Comparison of ENCODE assay signal across 20 mouse cellular contexts in the genomic region with DNA sequence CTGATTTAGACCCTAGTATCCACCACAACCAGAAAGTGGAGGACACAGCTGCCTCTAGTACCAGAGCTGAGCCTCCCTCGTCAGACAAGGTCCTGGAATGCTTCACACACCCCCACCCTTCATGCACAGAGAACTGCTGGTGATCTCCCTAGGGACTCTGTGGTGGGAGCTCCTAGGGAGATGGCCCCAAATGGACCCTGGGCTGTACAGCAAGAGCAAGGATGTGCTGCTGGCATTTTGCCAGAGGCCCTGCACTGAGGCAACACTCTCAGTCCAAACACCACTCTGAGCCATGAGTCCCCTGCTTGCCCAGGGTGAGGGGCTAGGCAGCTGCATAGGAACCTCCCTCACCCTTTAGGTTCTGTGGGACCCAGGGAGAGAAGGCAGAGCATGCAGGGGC.
DNase-seq lines count a peak whose midpoint lies in the region; ATAC-seq and TF ChIP-seq lines count a peak whose summit lies in the region.
"Had no signal": no experiment of that assay in that cellular context is flagged by ENCODE, and none has a peak within 500 bp of the region (broad histone marks: within the 10 kb centered on the region; RNA-seq: fewer than 3 reads in every experiment).

No protein-coding gene starts in this region.

- 38% methylated on average over 1 of the region's 1 CpGs for WGBS in intestine, embryonic 15.5 days
- 30% methylated on average over 1 of the region's 1 CpGs for WGBS in intestine, postnatal 0 days
- whole genome bisulfite sequencing in limb, embryonic 12.5 days: 52% methylated on average over 1 of the region's 1 CpGs
- 41% methylated on average over 1 of the region's 1 CpGs for WGBS in limb, embryonic 10.5 days

- ATAC-seq in intestine, embryonic 15.5 days: peak; percentile 38
- ATAC-seq in intestine, postnatal 0 days: no peak
- no peak; the same call in 1 of the 2 replicates for ATAC-seq in limb, embryonic 12.5 days (ENCODE audit: insufficient number of reproducible peaks, insufficient read depth, low FRiP score, low TSS enrichment, low read depth)
- ATAC-seq: Patski had no signal

- H3K4me3 ChIP-seq in intestine, embryonic 15.5 days (replicated peaks): no peak overlapping the region
- H3K4me3 ChIP-seq in intestine, postnatal 0 days (ENCODE audit: low read depth, low read length): no peak overlapping the region
- no peak overlapping the region for H3K4me3 ChIP-seq in limb, embryonic 12.5 days (replicated peaks)
- no peak overlapping the region for H3K4me3 ChIP-seq in limb, embryonic 10.5 days
- H3K4me3 ChIP-seq: kidney, embryonic 15.5 days; limb, embryonic 13.5 days; liver, embryonic 15.5 days; megakaryocyte, embryonic 14.5 days; neural tube, embryonic 13.5 days had no signal

- no peaks in the 10 kb centered on the region for H3K36me3 ChIP-seq in intestine, embryonic 15.5 days
- no peaks in the 10 kb centered on the region for H3K36me3 ChIP-seq in intestine, postnatal 0 days (ENCODE audit: control insufficient read depth, insufficient read depth)
- no peaks in the 10 kb centered on the region for H3K36me3 ChIP-seq in limb, embryonic 12.5 days
- no peaks in the 10 kb centered on the region for H3K36me3 ChIP-seq in limb, embryonic 10.5 days
- H3K36me3 ChIP-seq: heart, embryonic 10.5 days; kidney, embryonic 15.5 days; limb, embryonic 13.5 days; liver, embryonic 15.5 days; neural tube, embryonic 13.5 days had no signal

- H3K27me3 ChIP-seq in intestine, embryonic 15.5 days (replicated peaks): no peaks in the 10 kb centered on the region
- H3K27me3 ChIP-seq in intestine, postnatal 0 days (replicated peaks; ENCODE audit: control insufficient read depth, insufficient read depth, low read length): no peaks in the 10 kb centered on the region
- H3K27me3 ChIP-seq in limb, embryonic 12.5 days: no peaks in the 10 kb centered on the region
- H3K27me3 ChIP-seq in limb, embryonic 10.5 days (ENCODE audit: low read depth, poor library complexity, severe bottlenecking): peaks cover 4% of the 10 kb centered on the region; the same call in 1 of the 2 replicates
- H3K27me3 ChIP-seq: kidney, embryonic 15.5 days; limb, embryonic 13.5 days; liver, embryonic 15.5 days had no signal

- TF ChIP-seq CTCF in intestine, postnatal 0 days (IDR thresholded peaks at IDR 0.05; ENCODE audit: low read depth): no peak

- H3K9me3 ChIP-seq in intestine, embryonic 15.5 days: no peaks in the 10 kb centered on the region
- H3K9me3 ChIP-seq in intestine, postnatal 0 days (ENCODE audit: control insufficient read depth): no peaks in the 10 kb centered on the region
- 0 out of 2 replicates have a peak, but pooled peaks cover 6% of the 10 kb centered on the region for H3K9me3 ChIP-seq in limb, embryonic 12.5 days
- 0 out of 2 replicates have a peak, but pooled peaks cover 2% of the 10 kb centered on the region for H3K9me3 ChIP-seq in limb, embryonic 10.5 days (replicated peaks)
- H3K9me3 ChIP-seq: heart, embryonic 10.5 days; kidney, embryonic 15.5 days; liver, embryonic 15.5 days had no signal

- no peak overlapping the region for H3K4me2 ChIP-seq in intestine, embryonic 15.5 days (replicated peaks)
- H3K4me2 ChIP-seq in intestine, postnatal 0 days (replicated peaks; ENCODE audit: low read depth): no peak overlapping the region
- peak overlapping the region; percentile 41; the same call in 1 of the 2 replicates for H3K4me2 ChIP-seq in limb, embryonic 12.5 days
- H3K4me2 ChIP-seq: hindbrain, embryonic 14.5 days; liver, embryonic 15.5 days; neural tube, embryonic 13.5 days had no signal

- H3K4me1 ChIP-seq in intestine, embryonic 15.5 days (replicated peaks): peaks cover 11% of the 10 kb centered on the region
- no peaks in the 10 kb centered on the region for H3K4me1 ChIP-seq in intestine, postnatal 0 days (replicated peaks; ENCODE audit: control insufficient read depth, insufficient read depth, low read length)
- H3K4me1 ChIP-seq in limb, embryonic 12.5 days (replicated peaks): peaks cover 12% of the 10 kb centered on the region
- peaks cover 20% of the 10 kb centered on the region for H3K4me1 ChIP-seq in limb, embryonic 10.5 days
- H3K4me1 ChIP-seq: liver, embryonic 15.5 days; megakaryocyte, embryonic 14.5 days had no signal

- H3K27ac ChIP-seq in intestine, embryonic 15.5 days: no peak overlapping the region
- no peak overlapping the region for H3K27ac ChIP-seq in intestine, postnatal 0 days (ENCODE audit: low read depth, low read length)
- no peak overlapping the region for H3K27ac ChIP-seq in limb, embryonic 12.5 days
- H3K27ac ChIP-seq in limb, embryonic 10.5 days: no peak overlapping the region
- H3K27ac ChIP-seq: hindbrain, embryonic 14.5 days; kidney, embryonic 15.5 days; limb, embryonic 13.5 days; liver, embryonic 15.5 days; neural tube, embryonic 13.5 days had no signal

- DNase-seq in limb, embryonic 10.5 days (ENCODE audit: low spot score): no peak
- DNase-seq in 3T3-L1 (ENCODE audit: low read depth, low spot score) (peak; percentile 12), NIH3T3 (ENCODE audit: low read depth) (peak; percentile 8)
- DNase-seq in embryo, embryonic 10 days (ENCODE audit: low spot score): no peak
- DNase-seq: adrenal gland, adult 8-10 months; cerebellum, adult 11 months; heart, postnatal 14 days; midbrain, embryonic 14.5 days; thymus, postnatal 14 days had no signal

- H3K9ac ChIP-seq in intestine, embryonic 15.5 days: 0 out of 2 replicates have a peak overlapping the region, but pooled peaks have one; percentile 1
- H3K9ac ChIP-seq in intestine, postnatal 0 days (ENCODE audit: low read depth, low read length): no peak overlapping the region
- H3K9ac ChIP-seq in limb, embryonic 12.5 days (replicated peaks): no peak overlapping the region
- H3K9ac ChIP-seq: hindbrain, embryonic 14.5 days; kidney, embryonic 15.5 days; liver, embryonic 15.5 days; neural tube, embryonic 13.5 days had no signal

Comparison
In these comparisons a context has a peak if more than half of its experiments do, and no peak if none do; other contexts are left out.
1. DNase-seq: peak in 3T3-L1 (single experiment) and NIH3T3 (single experiment); none in limb, embryonic 10.5 days (single experiment) and embryo, embryonic 10 days (single experiment).